Mouse (Mus musculus) forebrain, embryonic 11.5 days (tissue): ENCODE results near the gene Exoc3l2. TPM values are rescaled to one million over a fixed set of nuclear protein-coding genes. Genes with fewer than 3 reads are reported as not detected.

Experiments used
- ATAC-seq: fragments of 200-750 bp; cut with Nextera tagmentation; replicated peaks from 2 replicates; pipeline ENCODE4 v1.8.0; 2017; ENCODE audit warnings: moderate TSS enrichment; ENCODE audit not compliant: low FRiP score
- DNase-seq: peaks from one replicate; pipeline ENCODE4 v3.0.0-alpha.2; 2017; ENCODE audit warnings: low spot score
- H3K27ac ChIP-seq: fragments of 300-500 bp; sonication (generic); 2 replicates; pipeline ENCODE4 v1.5.1; 2014; ENCODE audit warnings: low read depth, low read length
- H3K27me3 ChIP-seq: fragments of 300-500 bp; sonication (generic); 2 replicates; pipeline ENCODE4 v1.6.1; 2014; ENCODE audit warnings: mild to moderate bottlenecking, low read length, mixed read lengths; ENCODE audit not compliant: control insufficient read depth, insufficient read depth
- H3K36me3 ChIP-seq: fragments of 300-500 bp; sonication (generic); 2 replicates; pipeline ENCODE4 v1.6.1; 2014; ENCODE audit warnings: mild to moderate bottlenecking, low read length, moderate library complexity, mixed read lengths; ENCODE audit not compliant: control insufficient read depth, insufficient read depth
- H3K4me1 ChIP-seq: fragments of 300-500 bp; sonication (generic); replicated peaks from 2 replicates; pipeline ENCODE4 v1.6.1; 2014; ENCODE audit warnings: low read length, mixed read lengths; ENCODE audit not compliant: control insufficient read depth, insufficient read depth
- H3K4me2 ChIP-seq: fragments of 300-500 bp; sonication (generic); 2 replicates; pipeline ENCODE4 v1.6.1; 2014; ENCODE audit warnings: low read depth, mild to moderate bottlenecking, low read length, moderate library complexity, mixed read lengths; ENCODE audit not compliant: severe bottlenecking
- H3K4me3 ChIP-seq: fragments of 300-500 bp; sonication (generic); 2 replicates; pipeline ENCODE4 v1.5.1; 2014; ENCODE audit warnings: low read depth, low read length
- H3K9ac ChIP-seq: fragments of 300-500 bp; sonication (generic); 2 replicates; pipeline ENCODE4 v1.6.1; 2014; ENCODE audit warnings: low read length
- H3K9me3 ChIP-seq: fragments of 300-500 bp; sonication (generic); 2 replicates; pipeline ENCODE4 v1.6.1; 2016; ENCODE audit warnings: low read length, mixed read lengths; ENCODE audit not compliant: control insufficient read depth
- WGBS: fragments of 180-500 bp; shearing (Covaris S2); extraction: QIAGEN DNeasy Blood & Tissue Kit; methylation state at CpG from one replicate; pipeline ENCODE4 v1.1.7; 2014; 5-methylcytosine and 5-hydroxymethylcytosine counted together
- polyA plus RNA-seq: library from polyadenylated mRNA; unstranded; fragments of >200 nt; fragmentation: Nextera tagmentation; extraction: Ambion mirVana; gene quantifications from 2 replicates; pipeline ENCODE4 v1.2.1, GENCODE M21; 2014

Exoc3l2 gene
- polyA plus RNA-seq, 1 experiment from 2014 or later: 1.4 TPM

DNA sequence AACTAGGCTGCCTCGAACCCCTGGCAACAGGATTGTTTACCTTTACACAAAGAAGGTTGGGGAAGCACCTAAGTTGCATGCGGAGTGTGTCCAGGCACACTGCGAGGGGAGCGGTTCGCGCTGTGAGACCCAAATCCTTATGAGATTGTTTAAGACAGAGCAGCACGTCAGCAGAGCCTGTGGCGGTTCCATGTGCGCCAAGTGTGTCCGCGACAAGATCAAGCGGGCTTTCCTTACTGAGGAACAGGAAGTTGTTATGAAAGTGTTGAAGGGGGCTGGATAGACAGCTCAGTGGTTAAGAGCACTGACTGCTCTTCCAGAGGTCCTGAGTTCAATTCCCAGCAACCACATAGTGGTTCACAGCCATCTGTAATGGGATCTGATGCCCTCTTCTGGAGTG, 5.1 kb downstream of the Exoc3l2 start:
- WGBS: 66% methylated on average over 12 of the region's 12 CpGs
- H3K27me3 ChIP-seq: peaks cover 46% of the 10 kb centered on the region

DNA sequence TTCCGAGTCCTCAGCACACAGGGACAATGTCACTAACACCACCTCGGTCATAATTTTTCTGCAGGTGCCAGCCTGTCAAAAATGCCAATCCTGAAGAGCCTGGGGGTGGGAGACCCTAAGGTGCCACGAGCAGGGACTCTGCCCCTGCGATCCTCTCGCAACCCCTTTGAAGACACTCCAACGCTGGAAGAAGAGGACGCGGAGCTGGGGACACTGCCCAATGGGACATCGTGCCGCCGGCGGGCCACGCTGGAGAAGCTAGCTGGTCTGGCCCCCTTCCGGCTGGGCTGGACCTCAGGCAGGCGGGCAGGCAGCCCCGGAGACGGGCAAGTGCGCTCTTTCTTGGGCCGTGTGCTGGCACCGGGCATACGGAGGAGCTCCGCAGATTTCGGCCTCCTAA, 6.3 kb downstream of the Exoc3l2 start:
- WGBS: 17% methylated on average over 23 of the region's 23 CpGs
- no peak overlapping the region for H3K27ac ChIP-seq
- H3K4me3 ChIP-seq: no peak overlapping the region
- H3K4me1 ChIP-seq: peaks cover 3% of the 10 kb centered on the region
- H3K27me3 ChIP-seq: peaks cover 57% of the 10 kb centered on the region
- no peak for ATAC-seq
- no peak for DNase-seq
- H3K9me3 ChIP-seq: no peaks in the 10 kb centered on the region
- H3K4me2 ChIP-seq: no peak overlapping the region
- H3K36me3 ChIP-seq: no peaks in the 10 kb centered on the region
- H3K9ac ChIP-seq: no peak overlapping the region

More for the DNA sequence above, 5.1 kb downstream of the Exoc3l2 start:
- no peaks in the 10 kb centered on the region for H3K36me3 ChIP-seq
- no peak overlapping the region for H3K27ac ChIP-seq
- no peak overlapping the region for H3K9ac ChIP-seq
- no peak overlapping the region for H3K4me3 ChIP-seq
- H3K4me2 ChIP-seq: no peak overlapping the region
- H3K9me3 ChIP-seq: no peaks in the 10 kb centered on the region
- no peaks in the 10 kb centered on the region for H3K4me1 ChIP-seq
- ATAC-seq (no peak), DNase-seq (no peak)

DNA sequence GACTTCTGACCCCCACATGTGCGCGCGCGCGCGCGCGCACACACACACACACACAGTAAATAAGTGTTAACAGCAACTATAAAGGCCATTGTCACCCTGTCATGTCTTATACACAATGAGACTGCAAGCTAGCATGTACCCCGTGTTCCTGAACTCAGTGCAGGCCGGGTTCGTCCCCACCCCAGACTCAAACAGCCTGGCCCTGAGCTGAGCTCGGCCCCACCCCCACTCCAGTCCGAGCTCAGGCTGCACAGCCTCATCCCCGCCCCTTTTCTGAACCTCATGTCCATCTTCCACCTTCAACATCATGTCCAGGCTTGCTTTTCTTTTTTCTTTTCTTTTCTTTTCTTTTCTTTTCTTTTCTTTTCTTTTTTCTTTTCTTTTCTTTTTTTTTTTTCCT, 7.2 kb downstream of the Exoc3l2 start:
- Histone ChIP-seq H3K4me2 (no peak overlapping the region), H3K36me3 (no peaks in the 10 kb centered on the region), H3K9me3 (no peaks in the 10 kb centered on the region), H3K9ac (no peak overlapping the region), H3K4me1 (peaks cover 3% of the 10 kb centered on the region), H3K27ac (no peak overlapping the region), H3K27me3 (peaks cover 64% of the 10 kb centered on the region), H3K4me3 (no peak overlapping the region)
- WGBS: 13% methylated on average over 14 of the region's 14 CpGs
- no peak for DNase-seq
- no peak for ATAC-seq

DNA sequence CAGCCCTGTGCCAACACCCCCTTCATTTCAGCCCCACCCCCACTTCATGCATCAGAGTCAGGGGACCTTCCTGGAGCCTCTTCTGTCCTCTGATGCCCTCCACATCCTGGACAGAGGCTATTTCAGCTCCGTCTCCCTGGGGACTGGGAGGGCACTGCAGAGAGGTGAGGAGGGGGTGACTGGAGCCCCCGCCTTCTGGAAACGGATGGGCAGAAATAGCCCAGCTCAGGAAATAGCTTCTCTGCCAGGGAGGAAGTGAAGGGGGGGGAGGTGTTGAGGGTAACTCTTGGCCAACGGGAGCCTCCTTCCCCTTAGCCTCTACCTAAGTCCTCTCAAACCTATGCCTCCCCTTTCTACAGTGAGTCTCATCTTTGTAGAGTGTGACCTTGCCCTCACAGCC, 9.3 kb downstream of the Exoc3l2 start:
- ATAC-seq (no peak), DNase-seq (no peak)
- Histone ChIP-seq H3K9ac (no peak overlapping the region), H3K36me3 (no peaks in the 10 kb centered on the region), H3K9me3 (no peaks in the 10 kb centered on the region), H3K4me1 (peaks cover 3% of the 10 kb centered on the region), H3K4me2 (no peak overlapping the region), H3K4me3 (no peak overlapping the region), H3K27me3 (peaks cover 66% of the 10 kb centered on the region), H3K27ac (no peak overlapping the region)
- WGBS: 50% methylated on average over 4 of the region's 4 CpGs

DNA sequence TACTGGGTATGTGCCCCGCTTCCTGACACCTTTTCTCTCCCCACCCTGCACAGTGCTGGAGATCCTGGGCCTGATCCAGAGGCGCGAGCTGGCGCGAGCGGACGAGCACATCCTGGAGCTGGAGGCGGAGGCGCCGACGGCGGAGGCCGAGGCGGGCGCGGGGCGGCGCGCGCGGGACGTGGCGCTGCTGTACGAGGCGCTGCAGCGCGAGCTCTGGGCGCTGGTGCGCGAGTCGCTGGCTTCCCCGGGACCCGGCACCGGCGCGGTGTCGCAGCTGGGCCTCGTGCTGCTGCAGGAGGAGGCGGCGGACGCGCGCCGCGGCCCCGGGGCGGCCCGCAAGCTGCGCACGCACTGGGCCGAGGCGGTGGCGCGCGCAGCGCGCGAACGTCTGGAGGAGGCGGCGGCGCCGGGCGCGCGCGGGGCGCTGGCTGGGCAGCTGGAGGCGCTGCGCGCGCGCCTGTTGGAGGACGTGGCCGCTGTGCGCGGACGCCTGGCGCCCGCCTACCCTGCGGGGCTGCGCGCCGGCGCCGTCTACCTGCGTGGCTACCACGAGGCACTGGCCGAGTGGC, 10.8 kb downstream of the Exoc3l2 start:
- Histone ChIP-seq H3K4me3 (peak overlapping the region; percentile 46), H3K4me2 (peak overlapping the region; percentile 73), H3K4me1 (peaks cover 3% of the 10 kb centered on the region), H3K9me3 (no peaks in the 10 kb centered on the region), H3K27me3 (peaks cover 64% of the 10 kb centered on the region), H3K27ac (no peak overlapping the region), H3K9ac (peak overlapping the region; percentile 53), H3K36me3 (no peaks in the 10 kb centered on the region)
- DNase-seq (peak; percentile 84), ATAC-seq (peak; percentile 87)
- WGBS: 0% methylated on average over 44 of the region's 89 CpGs

DNA sequence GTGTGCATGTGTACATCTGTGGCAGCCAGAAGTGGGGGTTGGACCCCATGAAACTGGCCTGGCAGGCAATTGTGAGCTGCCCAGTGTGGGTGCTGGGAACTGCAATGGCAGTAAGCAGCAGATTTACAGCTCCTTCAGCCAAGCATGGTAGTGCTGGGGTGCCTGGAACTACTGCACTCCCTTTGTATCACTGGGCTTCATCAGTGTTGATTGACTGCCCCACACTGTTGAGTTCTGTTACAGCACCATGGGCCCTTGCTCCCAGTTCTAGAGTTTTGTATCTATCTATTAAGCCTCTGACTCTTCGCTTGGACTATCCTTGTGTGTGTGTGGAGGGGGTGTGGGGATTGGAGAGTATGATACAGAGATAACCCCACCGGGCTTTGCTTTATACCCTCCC, 14.0 kb downstream of the Exoc3l2 start:
- H3K9ac ChIP-seq: no peak overlapping the region
- H3K36me3 ChIP-seq: no peaks in the 10 kb centered on the region
- DNase-seq: no peak
- ATAC-seq: no peak
- no peak overlapping the region for H3K27ac ChIP-seq
- H3K27me3 ChIP-seq: peaks cover 36% of the 10 kb centered on the region
- no peak overlapping the region for H3K4me2 ChIP-seq
- peaks cover 3% of the 10 kb centered on the region for H3K4me1 ChIP-seq
- H3K9me3 ChIP-seq: no peaks in the 10 kb centered on the region
- no peak overlapping the region for H3K4me3 ChIP-seq
- 78% methylated on average over 2 of the region's 2 CpGs for WGBS

DNA sequence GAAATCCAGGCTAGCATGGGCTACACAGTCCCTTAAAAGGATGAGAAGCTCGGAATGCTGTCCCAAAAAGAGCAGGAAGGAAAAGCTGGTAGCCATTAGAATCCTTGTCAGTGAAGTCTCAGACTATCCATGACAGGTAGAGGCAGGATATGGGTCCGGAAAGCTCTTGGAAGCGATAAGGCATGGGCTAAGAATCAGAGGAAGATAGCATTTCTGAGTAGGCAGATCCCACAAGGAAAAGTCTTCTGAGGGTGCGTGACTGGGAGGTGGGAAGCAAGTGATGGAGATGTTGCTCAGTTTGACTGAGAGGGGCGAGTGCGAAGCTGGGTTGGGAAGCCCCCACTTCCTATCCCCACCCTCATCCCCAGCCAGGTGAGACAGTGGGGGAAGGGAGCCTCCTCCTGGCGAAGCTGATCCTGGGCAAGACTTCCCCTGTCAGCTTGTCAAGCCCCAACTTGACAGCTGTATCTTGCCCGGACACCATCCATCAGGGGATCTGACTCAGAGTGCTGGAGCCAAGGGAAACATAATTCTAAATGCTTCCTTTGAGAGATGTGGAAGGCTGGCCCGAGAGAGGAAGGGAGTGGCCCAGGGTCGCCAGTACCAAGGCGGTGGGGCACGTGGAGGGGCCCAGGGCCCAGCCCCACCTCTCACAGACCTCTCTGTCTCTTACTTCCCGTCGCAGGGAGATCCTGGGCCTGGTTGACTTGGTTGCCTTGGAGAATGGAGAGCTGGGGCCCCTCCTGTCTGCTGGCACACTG, 14.7 kb downstream of the Exoc3l2 start:
- no peak overlapping the region for H3K4me2 ChIP-seq
- no peak overlapping the region for H3K27ac ChIP-seq
- H3K9ac ChIP-seq: no peak overlapping the region
- ATAC-seq (no peak), DNase-seq (no peak)
- H3K4me1 ChIP-seq: peaks cover 3% of the 10 kb centered on the region
- H3K9me3 ChIP-seq: no peaks in the 10 kb centered on the region
- H3K4me3 ChIP-seq: no peak overlapping the region
- no peaks in the 10 kb centered on the region for H3K36me3 ChIP-seq
- WGBS: 25% methylated on average over 14 of the region's 14 CpGs
- peaks cover 29% of the 10 kb centered on the region for H3K27me3 ChIP-seq

DNA sequence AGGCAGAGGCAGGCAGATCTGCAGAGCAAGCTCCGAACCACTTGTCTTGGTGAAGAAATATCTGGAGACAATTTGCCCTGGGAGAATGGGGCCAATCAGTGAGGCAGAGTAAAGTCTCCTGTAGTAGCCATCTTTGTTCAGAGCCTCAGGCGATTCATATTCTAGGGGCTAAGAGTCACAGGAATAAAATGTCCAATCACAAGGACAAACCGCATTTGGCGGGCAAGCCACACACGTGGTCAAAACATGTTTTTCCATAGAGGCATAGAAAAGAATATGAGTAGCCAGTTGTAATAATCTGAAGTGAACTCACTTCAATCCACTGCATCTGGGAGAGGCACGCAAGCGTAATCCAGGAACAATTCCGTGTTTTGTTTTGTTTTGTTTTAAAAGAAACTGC, 20.1 kb downstream of the Exoc3l2 start:
- DNase-seq (no peak), ATAC-seq (no peak)
- Histone ChIP-seq H3K36me3 (no peaks in the 10 kb centered on the region), H3K4me2 (no peak overlapping the region), H3K9me3 (no peaks in the 10 kb centered on the region), H3K4me3 (no peak overlapping the region), H3K27ac (no peak overlapping the region), H3K9ac (no peak overlapping the region), H3K4me1 (no peaks in the 10 kb centered on the region), H3K27me3 (peaks cover 8% of the 10 kb centered on the region; the same call in 1 of the 2 replicates)
- 83% methylated on average over 8 of the region's 8 CpGs for WGBS

DNA sequence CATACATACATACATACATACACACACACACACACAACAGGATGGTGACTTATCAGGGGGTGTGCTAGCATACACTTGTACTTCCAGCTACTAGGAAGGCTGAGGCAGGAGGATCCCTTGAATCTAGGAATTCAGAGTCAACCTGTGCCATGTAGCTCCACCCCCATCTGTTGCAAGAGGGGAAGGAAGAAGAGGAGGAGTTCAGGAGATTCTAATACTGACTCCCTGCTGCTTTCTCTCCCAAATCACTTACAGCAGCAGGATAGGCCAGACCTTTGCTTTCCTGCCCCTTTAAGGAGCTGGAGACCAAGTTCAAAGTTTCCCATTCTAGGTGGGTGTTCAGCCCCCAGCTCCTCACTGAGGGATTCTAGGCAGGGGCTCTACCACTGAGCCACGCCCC, 22.4 kb downstream of the Exoc3l2 start:
- Histone ChIP-seq H3K9ac (no peak overlapping the region), H3K4me3 (no peak overlapping the region), H3K27me3 (peaks cover 28% of the 10 kb centered on the region), H3K4me1 (no peaks in the 10 kb centered on the region; the same call in 1 of the 2 replicates), H3K27ac (no peak overlapping the region), H3K36me3 (no peaks in the 10 kb centered on the region), H3K9me3 (no peaks in the 10 kb centered on the region), H3K4me2 (no peak overlapping the region)
- DNase-seq (no peak), ATAC-seq (no peak)
- WGBS: 100% methylated on average over 1 of the region's 1 CpGs
